ENCODE assay signal across 20 mouse cellular contexts in genomic region chr3:95178948-95179347, GRCm38 (mm10). TPM values are rescaled to one million over a fixed set of nuclear protein-coding genes. Genes with fewer than 3 reads are reported as not detected.
"Had no signal": no experiment of that assay in that cellular context is flagged by ENCODE, and none has a peak within 500 bp of the region (broad histone marks: within the 10 kb centered on the region; RNA-seq: fewer than 3 reads in every experiment).

No protein-coding gene starts in this region.

- ATAC-seq: midbrain, embryonic 16.5 days had no signal

- H3K9me3 ChIP-seq: midbrain, embryonic 10.5 days; midbrain, embryonic 12.5 days; neural tube, embryonic 13.5 days; neural tube, embryonic 15.5 days had no signal

- DNase-seq: lung, adult 18-20 months; lung, embryonic 14.5 days; lung, postnatal 10 days; lung, postnatal 4 days; midbrain, embryonic 14.5 days; retina, postnatal 1 day; right cerebral cortex, postnatal 14 days; right cerebral cortex, postnatal 4 days; spleen, adult 18-20 months; thymus, adult 18-20 months; thymus, postnatal 14 days; thymus, postnatal 36 days had no signal

- H3K4me2 ChIP-seq: lung, embryonic 14.5 days; midbrain, embryonic 12.5 days; neural tube, embryonic 13.5 days; neural tube, embryonic 15.5 days had no signal

- H3K27me3 ChIP-seq: neural tube, embryonic 13.5 days; neural tube, embryonic 15.5 days had no signal

- H3K4me3 ChIP-seq: midbrain, embryonic 10.5 days; midbrain, embryonic 12.5 days; myocyte; neural tube, embryonic 13.5 days; neural tube, embryonic 15.5 days had no signal

- H3K27ac ChIP-seq: liver, embryonic 14.5 days; midbrain, embryonic 10.5 days; midbrain, embryonic 12.5 days; neural tube, embryonic 13.5 days; neural tube, embryonic 15.5 days had no signal

- H3K9ac ChIP-seq: liver, embryonic 14.5 days; lung, embryonic 14.5 days; midbrain, embryonic 12.5 days; neural tube, embryonic 13.5 days; neural tube, embryonic 15.5 days had no signal

RNA-seq across cellular contexts. Expression of gene Sema6c, which starts 18.7 kb away (rescaled TPM):
- total RNA-seq: megakaryocyte-erythroid progenitor cell, adult 5-6 weeks had no signal
